Mouse (Mus musculus): Measurements from ENCODE around the gene Ccdc127. TPM values are rescaled to one million over a fixed set of nuclear protein-coding genes. Genes with fewer than 3 reads are reported as not detected.

Gene Ccdc127
- total RNA-seq (2015; ENCODE audit: low replicate concordance) (20.5 and 24.5 TPM in 2 replicates), total RNA-seq (2017; ENCODE audit: low replicate concordance) (20.8 and 32.7 TPM in 2 replicates)

GRCm38 (mm10) chr13:74349566-74350434 lies at the start of gene Ccdc127, which contains the start of gene Sdha:
TSS of gene Ccdc127 (plus strand) at chr13:74350309.
TSS of gene Sdha (minus strand) at chr13:74350280.
- peak; percentile 97 for ATAC-seq (replicated peaks; ENCODE audit: low FRiP score, poor library complexity, severe bottlenecking)

- peak; percentile 80 for ATAC-seq (replicated peaks; ENCODE audit: low FRiP score, poor library complexity, severe bottlenecking)
Observed at GRCm38 (mm10) chr13:74300925-74301606, 49.0 kb upstream of the Ccdc127 start.

GRCm38 (mm10) chr13:74301607-74301984 lies 48.5 kb upstream of the Ccdc127 start:
- ATAC-seq (replicated peaks; ENCODE audit: low FRiP score, poor library complexity, severe bottlenecking), result peak; percentile 40; the same call in 1 of the 2 replicates

GRCm38 (mm10) chr13:74302050-74303037 lies 47.8 kb upstream of the Ccdc127 start:
- ATAC-seq (replicated peaks; ENCODE audit: low FRiP score, poor library complexity, severe bottlenecking), result no peak

GRCm38 (mm10) chr13:74305380-74305779 lies 44.7 kb upstream of the Ccdc127 start:
- no peak for ATAC-seq (replicated peaks; ENCODE audit: low FRiP score, poor library complexity, severe bottlenecking)

- no peak for ATAC-seq (replicated peaks; ENCODE audit: low FRiP score, poor library complexity, severe bottlenecking)
Observed at GRCm38 (mm10) chr13:74305780-74306179, 44.3 kb upstream of the Ccdc127 start.

- no peak for ATAC-seq (replicated peaks; ENCODE audit: low FRiP score, poor library complexity, severe bottlenecking)
Observed at GRCm38 (mm10) chr13:74314616-74315015, 35.5 kb upstream of the Ccdc127 start.

- ATAC-seq (replicated peaks; ENCODE audit: low FRiP score, poor library complexity, severe bottlenecking), result no peak
Observed at GRCm38 (mm10) chr13:74316386-74316785, 33.7 kb upstream of the Ccdc127 start.

GRCm38 (mm10) chr13:74316789-74317169 lies 33.3 kb upstream of the Ccdc127 start:
- peak; percentile 40 for ATAC-seq (replicated peaks; ENCODE audit: low FRiP score, poor library complexity, severe bottlenecking)

- peak; percentile 98 for ATAC-seq (replicated peaks; ENCODE audit: low FRiP score, poor library complexity, severe bottlenecking)
Observed at GRCm38 (mm10) chr13:74317170-74317849, 32.8 kb upstream of the Ccdc127 start, which contains the start of gene Pdcd6. TSS of gene Pdcd6 (minus strand) at chr13:74317580.

- no peak for ATAC-seq (replicated peaks; ENCODE audit: low FRiP score, poor library complexity, severe bottlenecking)
Observed at GRCm38 (mm10) chr13:74329321-74329720, 20.8 kb upstream of the Ccdc127 start.

- peak; percentile 76 for ATAC-seq (replicated peaks; ENCODE audit: low FRiP score, poor library complexity, severe bottlenecking)
Observed at GRCm38 (mm10) chr13:74341036-74341435, 9.1 kb upstream of the Ccdc127 start.

GRCm38 (mm10) chr13:74350435-74350906 lies 362 bp downstream of the Ccdc127 start:
- ATAC-seq (replicated peaks; ENCODE audit: low FRiP score, poor library complexity, severe bottlenecking), result peak; percentile 33; the same call in 1 of the 2 replicates

GRCm38 (mm10) chr13:74356491-74356890 lies 6.4 kb downstream of the Ccdc127 start:
- ATAC-seq (replicated peaks; ENCODE audit: low FRiP score, poor library complexity, severe bottlenecking), result no peak

- ATAC-seq (replicated peaks; ENCODE audit: low FRiP score, poor library complexity, severe bottlenecking), result no peak
Observed at GRCm38 (mm10) chr13:74362218-74362617, 12.1 kb downstream of the Ccdc127 start.

GRCm38 (mm10) chr13:74363176-74363858 lies 13.2 kb downstream of the Ccdc127 start:
- ATAC-seq (replicated peaks; ENCODE audit: low FRiP score, poor library complexity, severe bottlenecking), result no peak

- ATAC-seq (replicated peaks; ENCODE audit: low FRiP score, poor library complexity, severe bottlenecking), result no peak
Observed at GRCm38 (mm10) chr13:74363859-74364235, 13.7 kb downstream of the Ccdc127 start, which contains the start of gene Lrrc14b. TSS of gene Lrrc14b (minus strand) at chr13:74364005.

Measured in erythroid progenitor cell, adult 5-6 weeks (primary cell).